Mouse (Mus musculus) heart, adult 2 months (tissue): ENCODE data around the gene Hist1h4a. TPM values are rescaled to one million over a fixed set of nuclear protein-coding genes. Genes with fewer than 3 reads are reported as not detected.
"Not testable (repeated sequence)": the region's sequence is repeated elsewhere in the genome, so short reads cannot be mapped to it uniquely, and the experiment has no call there.

Experiments
- DNase-seq, 2 experiments: peaks; one replicate each; pipeline ENCODE4 v3.0.0; 2021
- H3K27ac ChIP-seq: fragments of 200-600 bp; 2 replicates; pipeline ENCODE4 v1.8.1; 2022
- H3K27me3 ChIP-seq: fragments of 200-500 bp; 2 replicates; pipeline ENCODE4 v1.6.1; 2012; ENCODE audit warnings: mild to moderate bottlenecking, low read length, inconsistent platforms, mixed read lengths; ENCODE audit not compliant: control insufficient read depth, insufficient read depth
- H3K36me3 ChIP-seq: fragments of 200-500 bp; 2 replicates; pipeline ENCODE4 v1.6.1; 2012; ENCODE audit warnings: low read length, inconsistent platforms; ENCODE audit not compliant: control insufficient read depth, insufficient read depth
- H3K4me1 ChIP-seq: fragments of 200-500 bp; 2 replicates; pipeline ENCODE4 v1.6.1; 2011; ENCODE audit warnings: low read length; ENCODE audit not compliant: control insufficient read depth, insufficient read depth
- H3K4me3 ChIP-seq: fragments of 200-600 bp; 2 replicates; pipeline ENCODE4 v1.8.1; 2022
- H3K79me2 ChIP-seq: fragments of 200-500 bp; replicated peaks from 2 replicates; pipeline ENCODE4 v1.6.1; 2012; ENCODE audit warnings: mild to moderate bottlenecking, inconsistent platforms, low read length, moderate library complexity, mixed read lengths; ENCODE audit not compliant: control insufficient read depth, insufficient read depth
- H3K9ac ChIP-seq: fragments of 200-500 bp; 2 replicates; pipeline ENCODE4 v1.6.1; 2012; ENCODE audit warnings: low read depth, mild to moderate bottlenecking, control low read depth, inconsistent platforms, low read length, mixed read lengths
- CTCF ChIP-seq: fragments of 200-600 bp; IDR thresholded peaks from 2 replicates; pipeline ENCODE4 v1.8.1; 2022; ENCODE audit warnings: antibody characterized with exemption, mild to moderate bottlenecking, moderate library complexity
- EP300 ChIP-seq: fragments of 200-500 bp; IDR thresholded peaks from 2 replicates; pipeline ENCODE4 v1.6.1; 2011; ENCODE audit warnings: low read depth, low read length, control low read depth; ENCODE audit not compliant: insufficient read depth
- POLR2A ChIP-seq: fragments of 200-500 bp; IDR thresholded peaks from 2 replicates; pipeline ENCODE4 v1.6.1; 2011; ENCODE audit warnings: mild to moderate bottlenecking, low read depth, low read length, control low read depth; ENCODE audit not compliant: insufficient read depth
- WGBS: fragments of 180-500 bp; shearing (Covaris S2); methylation state at CpG from one replicate; pipeline ENCODE4 v1.1.7; 2018; 5-methylcytosine and 5-hydroxymethylcytosine counted together
- intact Hi-C: fragments of 180-260 bp; cut with DNase I; formaldehyde crosslinking; loops from one replicate; pipeline ENCODE4 v1.15.1; 2025
- microRNA-seq, 2 experiments: library from miRNA; unstranded; fragments of <30 nt; microRNA quantifications; one replicate each; pipeline ENCODE4 v1.2.0; 2021
- polyA plus RNA-seq: library from polyadenylated mRNA; depleted of rRNA; stranded (reverse); fragments of >200 nt; gene quantifications from 2 replicates; pipeline ENCODE4 v1.2.3, GENCODE M21; 2012; rRNA removed
- total RNA-seq, 2 experiments: library from RNA; stranded (reverse); gene quantifications; 2 replicates each; pipeline ENCODE4 v1.2.3; 2021

The Hist1h4a gene
- total and polyA plus RNA-seq, 3 experiments = 0.47 to 7.2 (median 6.2) TPM

DNA sequence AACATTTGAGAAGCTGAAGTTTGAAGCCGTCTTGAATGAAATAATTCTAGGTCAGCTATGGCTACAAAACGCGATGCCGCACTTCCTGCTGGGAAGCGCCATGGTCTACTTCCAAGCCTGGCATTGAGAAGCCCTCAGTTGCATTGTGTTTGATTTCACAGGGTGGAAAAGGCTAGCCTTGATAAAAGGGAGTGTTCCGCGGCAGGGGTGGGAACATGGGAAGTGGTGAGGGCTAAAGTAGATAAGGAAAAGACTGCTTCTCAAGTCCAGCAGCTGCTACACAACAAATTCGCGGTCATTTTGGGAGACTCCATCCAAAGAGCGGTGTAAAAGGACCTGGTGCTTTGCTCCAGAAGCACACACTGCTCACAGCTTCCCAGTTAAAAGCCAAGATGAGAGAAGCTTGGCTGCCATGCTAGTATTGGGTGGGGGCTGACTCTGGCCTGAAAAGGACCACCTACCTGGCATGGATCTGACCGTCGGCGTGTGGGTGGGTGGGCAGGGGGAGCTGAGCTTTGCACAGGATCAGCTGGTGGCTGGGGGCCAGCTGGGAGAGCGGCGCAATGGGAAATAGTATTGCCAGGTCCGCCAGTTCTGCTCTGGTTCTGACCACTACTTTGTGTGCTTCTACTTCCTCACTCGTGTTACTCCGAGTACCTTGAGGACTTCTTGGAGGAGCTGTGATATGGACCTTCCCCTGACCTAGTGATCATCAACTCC, 32.4 kb downstream of the Hist1h4a start:
- TF ChIP-seq EP300 (no peak), CTCF (no peak), POLR2A (no peak)
- Histone ChIP-seq H3K4me3 (no peak overlapping the region), H3K27ac (peak overlapping the region; percentile 20; the same call in 1 of the 2 replicates), H3K4me1 (peaks cover 5% of the 10 kb centered on the region), H3K36me3 (no peaks in the 10 kb centered on the region), H3K79me2 (no peaks in the 10 kb centered on the region), H3K9ac (no peak overlapping the region), H3K27me3 (no peaks in the 10 kb centered on the region)
- intact Hi-C loops = no loop called here
- DNase-seq = no peak
- 57% methylated on average over 18 of the region's 18 CpGs for WGBS

DNA sequence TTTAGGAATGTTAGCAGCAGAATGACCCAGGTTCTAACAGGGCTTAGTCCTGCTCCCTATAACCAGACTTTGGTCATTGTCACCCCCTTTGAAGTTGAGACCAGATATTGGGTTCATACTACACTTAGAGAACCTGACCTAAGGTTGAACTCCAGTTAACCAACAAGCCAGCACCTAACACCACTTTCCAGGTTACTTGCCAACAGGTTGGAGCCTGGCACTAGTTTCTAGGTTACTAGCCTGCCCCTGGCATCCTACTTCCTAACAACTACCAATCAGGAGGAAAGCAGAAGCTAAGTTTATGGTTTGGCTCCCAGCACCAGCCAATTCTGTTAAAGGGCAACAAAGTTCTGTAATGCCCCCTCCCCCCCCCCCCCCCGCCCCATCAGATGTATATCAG, 35.8 kb downstream of the Hist1h4a start:
- H3K27ac ChIP-seq = no peak overlapping the region
- H3K79me2 ChIP-seq = no peaks in the 10 kb centered on the region
- peaks cover 4% of the 10 kb centered on the region; the same call in 1 of the 2 replicates for H3K4me1 ChIP-seq
- TF ChIP-seq POLR2A (no peak), EP300 (no peak), CTCF (no peak)
- no peak overlapping the region for H3K9ac ChIP-seq
- no peak for DNase-seq
- H3K4me3 ChIP-seq = no peak overlapping the region
- no peaks in the 10 kb centered on the region for H3K36me3 ChIP-seq
- intact Hi-C loops = no loop called here
- no peaks in the 10 kb centered on the region for H3K27me3 ChIP-seq
- WGBS = 90% methylated on average over 1 of the region's 1 CpGs

DNA sequence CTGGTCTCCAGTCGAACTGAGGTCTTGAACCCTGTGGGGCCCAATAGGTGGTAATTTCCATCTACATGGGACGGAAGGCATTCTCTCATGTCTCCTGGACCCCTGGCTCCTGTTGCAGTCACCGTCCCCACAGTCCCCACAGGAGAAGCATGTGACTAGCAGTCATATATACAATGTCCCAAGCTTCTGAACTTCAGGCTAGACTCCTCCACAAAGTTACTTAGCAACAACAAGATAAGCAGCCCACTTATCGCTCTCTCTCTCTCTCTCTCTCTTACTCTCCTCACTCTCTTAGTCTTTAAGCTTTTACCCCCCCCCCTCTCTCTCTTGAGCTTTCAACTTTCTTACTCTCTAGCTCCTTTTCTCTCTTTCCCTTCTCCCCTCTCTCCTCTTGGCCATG, 36.8 kb downstream of the Hist1h4a start:
- Histone ChIP-seq H3K9ac (no peak overlapping the region), H3K4me1 (peaks cover 2% of the 10 kb centered on the region; the same call in 1 of the 2 replicates), H3K79me2 (no peaks in the 10 kb centered on the region), H3K27me3 (no peaks in the 10 kb centered on the region), H3K36me3 (no peaks in the 10 kb centered on the region), H3K27ac (no peak overlapping the region), H3K4me3 (no peak overlapping the region)
- no peak for DNase-seq
- intact Hi-C loops = no loop called here
- TF ChIP-seq POLR2A = no peak
- no peak for TF ChIP-seq CTCF
- TF ChIP-seq EP300 = no peak
- 75% methylated on average over 4 of the region's 4 CpGs for WGBS

DNA sequence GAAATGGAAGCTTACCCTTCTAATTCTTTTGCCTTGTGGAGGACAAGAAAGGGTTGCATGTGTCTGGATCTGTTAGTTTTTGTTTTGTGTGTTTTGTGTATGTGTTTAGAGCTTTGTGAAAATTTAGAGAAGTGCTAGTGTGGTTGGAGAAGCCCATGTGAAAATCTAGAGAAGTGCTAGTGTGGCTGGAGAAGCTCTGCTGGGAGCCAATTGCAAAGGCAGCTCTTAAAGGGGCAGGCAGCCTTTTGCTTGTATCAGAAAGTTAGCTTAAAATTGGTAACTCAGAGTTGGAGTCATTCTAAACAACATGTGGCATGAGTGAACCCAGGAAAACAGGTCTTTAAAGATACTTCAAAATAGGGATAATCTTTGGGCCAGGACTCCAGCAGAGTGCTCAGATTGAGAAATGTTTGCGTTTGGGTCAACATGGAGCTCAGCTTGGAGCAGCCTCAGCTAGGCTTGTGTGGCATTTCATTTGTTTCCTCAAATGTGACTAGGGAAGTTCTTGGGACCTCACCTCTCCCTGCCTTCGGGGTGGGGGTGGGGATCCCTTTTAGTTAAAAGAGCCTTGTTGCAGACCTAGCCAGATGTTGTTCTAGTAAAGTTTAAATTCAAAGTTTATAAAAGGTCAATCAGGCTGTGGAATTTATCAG, 43.3 kb downstream of the Hist1h4a start:
- H3K27me3 ChIP-seq, intact Hi-C loops, H3K79me2 ChIP-seq, H3K4me3 ChIP-seq, DNase-seq, H3K4me1 ChIP-seq, H3K9ac ChIP-seq, H3K36me3 ChIP-seq: not testable (repeated sequence)
- peak overlapping the region; percentile 34 for H3K27ac ChIP-seq
- 34% methylated on average over 2 of the region's 2 CpGs for WGBS

DNA sequence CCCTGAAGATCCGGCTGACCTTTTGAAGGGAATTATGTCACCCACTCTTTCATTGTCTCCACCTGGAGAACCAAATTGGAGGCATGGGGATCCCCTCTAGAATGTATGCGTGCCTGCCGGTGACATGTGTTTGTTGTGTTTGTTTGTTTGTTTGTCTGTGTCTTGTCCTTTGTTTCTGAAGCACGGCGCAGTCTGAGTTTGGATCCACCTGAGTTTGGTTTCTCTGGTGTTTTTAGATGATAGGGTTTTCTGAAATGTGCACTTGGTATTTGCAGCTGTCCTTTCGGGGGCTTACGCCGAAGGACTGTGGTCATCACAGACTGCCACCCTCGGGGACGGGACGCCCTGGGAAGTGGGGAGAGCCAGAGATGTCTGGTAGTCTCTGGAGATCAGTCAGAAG, 43.9 kb downstream of the Hist1h4a start:
- H3K36me3 ChIP-seq = no peaks in the 10 kb centered on the region
- no peaks in the 10 kb centered on the region; the same call in 1 of the 2 replicates for H3K4me1 ChIP-seq
- TF ChIP-seq CTCF (no peak), EP300 (no peak), POLR2A (no peak)
- H3K27ac ChIP-seq = peak overlapping the region; percentile 34
- H3K9ac ChIP-seq = no peak overlapping the region
- no peak overlapping the region for H3K4me3 ChIP-seq
- H3K27me3 ChIP-seq = no peaks in the 10 kb centered on the region
- WGBS = 39% methylated on average over 11 of the region's 11 CpGs
- intact Hi-C loops = no loop called here
- no peaks in the 10 kb centered on the region for H3K79me2 ChIP-seq
- no peak for DNase-seq

DNA sequence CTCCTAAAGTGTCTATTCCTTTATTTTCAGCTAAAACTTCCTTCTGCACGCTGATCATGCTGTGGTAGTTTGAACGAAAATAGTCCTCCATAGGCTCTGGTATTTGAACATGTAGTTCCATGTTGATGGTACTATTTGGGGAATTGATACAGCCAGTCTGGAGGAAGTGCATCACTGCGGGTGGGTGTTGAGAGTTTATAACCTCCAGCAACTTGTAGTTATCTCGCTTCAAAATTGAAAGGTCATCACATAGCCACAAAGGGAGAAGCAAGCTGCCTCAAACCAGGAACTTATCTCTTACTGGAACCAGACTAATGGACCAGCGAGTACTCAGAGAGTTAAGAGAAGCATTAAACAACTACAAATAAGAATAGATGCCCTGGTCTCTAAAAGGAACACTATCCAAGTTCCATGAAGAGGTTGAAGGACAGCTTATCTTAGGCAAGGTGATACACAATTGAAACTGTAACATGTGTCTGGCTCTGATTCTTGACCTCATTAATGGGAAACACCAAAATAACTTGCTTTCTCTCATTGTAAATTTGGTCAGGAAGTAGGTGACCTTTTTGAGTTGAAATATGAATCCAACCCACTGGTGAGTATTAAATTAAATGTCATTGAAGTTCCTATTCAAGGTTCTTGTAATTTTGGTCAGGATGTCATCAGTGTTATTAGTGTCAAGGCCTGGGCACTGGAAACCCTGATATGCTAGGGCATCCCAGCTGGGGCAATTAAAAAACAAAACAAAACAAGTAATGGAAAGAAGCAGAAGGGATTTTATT, 44.6 kb downstream of the Hist1h4a start:
- peak overlapping the region; percentile 34 for H3K27ac ChIP-seq
- WGBS = 35% methylated on average over 5 of the region's 5 CpGs
- no peaks in the 10 kb centered on the region; the same call in 1 of the 2 replicates for H3K4me1 ChIP-seq
- H3K36me3 ChIP-seq = no peaks in the 10 kb centered on the region
- H3K4me3 ChIP-seq = no peak overlapping the region
- H3K79me2 ChIP-seq = no peaks in the 10 kb centered on the region
- no peak overlapping the region for H3K9ac ChIP-seq
- TF ChIP-seq CTCF (no peak), POLR2A (no peak), EP300 (no peak)
- no peaks in the 10 kb centered on the region for H3K27me3 ChIP-seq
- intact Hi-C loops = no loop called here
- DNase-seq = no peak

Small RNAs within 50 kb of the gene (microRNA-seq; reads per million reads assigned to microRNA genes)
- gene Gm44314 = 0 reads per million in 2 experiments
- gene Gm44484 = 0 reads per million in 2 experiments

Other genes starting within 250 kb of the Hist1h4a start
Only the 30 nearest of the 37 such genes appear.
- gene Hist1h1d, start 208.0 kb downstream of the Hist1h4a start, total RNA-seq = under 1 TPM; 0.86 to 0.91 TPM
- 0.04 and 0.09 TPM in 2 replicates for gene Hist1h1d, start 208.0 kb downstream of the Hist1h4a start, polyA plus RNA-seq
- gene Hist1h3e, start 198.9 kb downstream of the Hist1h4a start, total RNA-seq = 10 to 100 TPM; 14.0 to 14.6 TPM
- gene Hist1h3e, start 198.9 kb downstream of the Hist1h4a start, polyA plus RNA-seq = 1.8 and 2.0 TPM in 2 replicates
- gene Hist1h2ae, start 190.0 kb downstream of the Hist1h4a start, total RNA-seq = 1 to 10 TPM; 1.8 to 2.8 TPM
- gene Hist1h2ae, start 190.0 kb downstream of the Hist1h4a start, polyA plus RNA-seq = 0.49 and 0.50 TPM in 2 replicates
- 10 to 100 TPM; 16.4 to 19.5 TPM for gene Hist1h2bg, start 189.8 kb downstream of the Hist1h4a start, total RNA-seq
- 3.3 TPM in 2 replicates for gene Hist1h2bg, start 189.8 kb downstream of the Hist1h4a start, polyA plus RNA-seq
- gene Hist1h2bf, start 187.0 kb downstream of the Hist1h4a start, total RNA-seq = 1 to 10 TPM; 5.2 to 8.4 TPM
- gene Hist1h2bf, start 187.0 kb downstream of the Hist1h4a start, polyA plus RNA-seq = 1.00 TPM in 1 of 2 replicates, not detected in the other
- 1 to 10 TPM; 1.4 to 2.8 TPM for gene Hist1h2ad, start 186.8 kb downstream of the Hist1h4a start, total RNA-seq
- 0.61 TPM in 1 of 2 replicates, not detected in the other for gene Hist1h2ad, start 186.8 kb downstream of the Hist1h4a start, polyA plus RNA-seq
- gene Hist1h3d, start 185.5 kb downstream of the Hist1h4a start, total RNA-seq = 1 to 10 TPM; 1.5 to 2.3 TPM
- 1.1 and 1.6 TPM in 2 replicates for gene Hist1h3d, start 185.5 kb downstream of the Hist1h4a start, polyA plus RNA-seq
- 10 to 100 TPM; 47.3 to 51.7 TPM for gene Hist1h4d, start 179.6 kb downstream of the Hist1h4a start, total RNA-seq
- 1.7 and 2.5 TPM in 2 replicates for gene Hist1h4d, start 179.6 kb downstream of the Hist1h4a start, polyA plus RNA-seq
- 1 to 10 TPM; 8.8 to 9.8 TPM for gene Hist1h2be, start 140.1 kb downstream of the Hist1h4a start, total RNA-seq
- gene Hist1h2be, start 140.1 kb downstream of the Hist1h4a start, polyA plus RNA-seq = 2.4 and 4.9 TPM in 2 replicates
- gene Hist1h1e, start 138.7 kb downstream of the Hist1h4a start, total RNA-seq = 10 to 100 TPM; 20.4 to 28.8 TPM
- 1.3 and 3.2 TPM in 2 replicates for gene Hist1h1e, start 138.7 kb downstream of the Hist1h4a start, polyA plus RNA-seq
- gene Hist1h2ac, start 77.3 kb downstream of the Hist1h4a start, total RNA-seq = 1 to 10 TPM; 1.3 to 1.6 TPM
- gene Hist1h2ac, start 77.3 kb downstream of the Hist1h4a start, polyA plus RNA-seq = 0.57 and 0.76 TPM in 2 replicates
- 10 to 100 TPM; 73.4 to 78.7 TPM for gene Hist1h2bc, start 77.0 kb downstream of the Hist1h4a start, total RNA-seq
- gene Hist1h2bc, start 77.0 kb downstream of the Hist1h4a start, polyA plus RNA-seq = 119 and 135 TPM in 2 replicates
- not detected for gene Hist1h1t, start 65.4 kb downstream of the Hist1h4a start, total RNA-seq
- gene Hist1h1t, start 65.4 kb downstream of the Hist1h4a start, polyA plus RNA-seq = not detected in 2 replicates
- 10 to 100 TPM; 42.3 to 45.8 TPM for gene Hist1h4c, start 62.8 kb downstream of the Hist1h4a start, total RNA-seq
- gene Hist1h4c, start 62.8 kb downstream of the Hist1h4a start, polyA plus RNA-seq = 1.5 and 3.2 TPM in 2 replicates
- gene Hfe, start 50.4 kb downstream of the Hist1h4a start, total RNA-seq = 10 to 100 TPM; 58.9 to 62.8 TPM
- 16.8 and 21.1 TPM in 2 replicates for gene Hfe, start 50.4 kb downstream of the Hist1h4a start, polyA plus RNA-seq
- 100 to 1,000 TPM; 147 to 185 TPM for gene Hist1h1c, start 22.4 kb downstream of the Hist1h4a start, total RNA-seq
- 55.5 and 80.0 TPM in 2 replicates for gene Hist1h1c, start 22.4 kb downstream of the Hist1h4a start, polyA plus RNA-seq
- 1 to 10 TPM in 1 of 2 experiments, not detected in 1; 2.5 TPM for gene Hist1h3c, start 15.6 kb downstream of the Hist1h4a start, total RNA-seq
- gene Hist1h3c, start 15.6 kb downstream of the Hist1h4a start, polyA plus RNA-seq = 0.64 TPM in 1 of 2 replicates, not detected in the other
- gene Hist1h2bb, start 14.5 kb downstream of the Hist1h4a start, total RNA-seq = 1 to 10 TPM; 3.2 to 4.9 TPM
- 0.47 and 0.76 TPM in 2 replicates for gene Hist1h2bb, start 14.5 kb downstream of the Hist1h4a start, polyA plus RNA-seq
- gene Hist1h2ab, start 10.1 kb downstream of the Hist1h4a start, total RNA-seq = 1 to 10 TPM; 4.4 to 6.7 TPM
- gene Hist1h2ab, start 10.1 kb downstream of the Hist1h4a start, polyA plus RNA-seq = 0.51 TPM in 1 of 2 replicates, not detected in the other
- gene Hist1h3b, start 9.0 kb downstream of the Hist1h4a start, total RNA-seq = 1 to 10 TPM; 6.4 to 8.0 TPM
- 1.7 TPM in 1 of 2 replicates, not detected in the other for gene Hist1h3b, start 9.0 kb downstream of the Hist1h4a start, polyA plus RNA-seq
- 10 to 100 TPM in 1 of 2 experiments, 1 to 10 TPM in 1; 4.9 to 11.3 TPM for gene Hist1h4b, start 4.2 kb downstream of the Hist1h4a start, total RNA-seq
- gene Hist1h4b, start 4.2 kb downstream of the Hist1h4a start, polyA plus RNA-seq = 1.1 TPM in 1 of 2 replicates, not detected in the other
- gene Hist1h3a, start 1.2 kb upstream of the Hist1h4a start, total RNA-seq = 1 to 10 TPM; 5.1 to 8.9 TPM
- not detected in 2 replicates for gene Hist1h3a, start 1.2 kb upstream of the Hist1h4a start, polyA plus RNA-seq
- gene Hist1h1a, start 2.4 kb upstream of the Hist1h4a start, total RNA-seq = 1 to 10 TPM; 2.0 to 3.4 TPM
- 0.21 and 0.26 TPM in 2 replicates for gene Hist1h1a, start 2.4 kb upstream of the Hist1h4a start, polyA plus RNA-seq
- under 1 TPM in 1 of 2 experiments, not detected in 1; 0.11 TPM for gene Trim38, start 8.7 kb upstream of the Hist1h4a start, total RNA-seq
- gene Trim38, start 8.7 kb upstream of the Hist1h4a start, polyA plus RNA-seq = 0.08 and 0.12 TPM in 2 replicates
- not detected for gene Slc17a2, start 45.8 kb upstream of the Hist1h4a start, total RNA-seq
- gene Slc17a2, start 45.8 kb upstream of the Hist1h4a start, polyA plus RNA-seq = 0.06 and 0.09 TPM in 2 replicates
- gene Slc17a3, start 78.2 kb upstream of the Hist1h4a start, total RNA-seq = not detected
- gene Slc17a3, start 78.2 kb upstream of the Hist1h4a start, polyA plus RNA-seq = not detected in 2 replicates
- gene Slc17a1, start 106.5 kb upstream of the Hist1h4a start, total RNA-seq = not detected
- gene Slc17a1, start 106.5 kb upstream of the Hist1h4a start, polyA plus RNA-seq = not detected in 2 replicates
- not detected for gene Slc17a4, start 153.8 kb upstream of the Hist1h4a start, total RNA-seq
- gene Slc17a4, start 153.8 kb upstream of the Hist1h4a start, polyA plus RNA-seq = not detected in 2 replicates
- not detected for gene Hist1h2ba, start 172.9 kb upstream of the Hist1h4a start, total RNA-seq
- gene Hist1h2ba, start 172.9 kb upstream of the Hist1h4a start, polyA plus RNA-seq = not detected in 2 replicates
- not detected for gene Hist1h2aa, start 173.2 kb upstream of the Hist1h4a start, total RNA-seq
- not detected in 2 replicates for gene Hist1h2aa, start 173.2 kb upstream of the Hist1h4a start, polyA plus RNA-seq